Mouse (Mus musculus): ENCODE results near the gene Pinlyp. TPM values are rescaled to one million over a fixed set of nuclear protein-coding genes. Genes with fewer than 3 reads are reported as not detected.

The Pinlyp gene
- polyA plus RNA-seq, 1 experiment from 2014 or later: 0.19 TPM

DNA sequence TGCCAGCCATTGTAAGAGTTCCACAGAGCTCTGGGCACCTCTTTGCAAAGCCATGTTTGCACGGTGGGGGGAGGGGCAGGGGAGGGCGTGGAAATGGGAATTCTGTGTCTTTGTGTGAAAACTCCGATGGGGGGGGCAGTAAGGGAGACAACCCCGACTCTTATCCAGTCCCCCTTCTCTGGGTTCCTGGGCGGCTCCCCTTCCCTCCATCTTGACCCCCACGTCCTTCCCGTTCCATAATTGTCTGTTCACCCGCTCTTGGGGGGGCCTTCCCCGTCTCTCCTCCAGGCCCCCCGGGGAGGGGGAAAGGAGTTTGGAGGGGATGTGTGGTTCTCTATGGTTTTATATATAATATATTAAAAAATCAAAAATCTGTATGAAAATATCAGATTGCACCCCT lies 41.9 kb downstream of the Pinlyp start:
- no peak overlapping the region for H3K4me3 ChIP-seq (ENCODE audit: low read depth, low read length)
- H3K9me3 ChIP-seq (ENCODE audit: control insufficient read depth, low read length): peaks cover 3% of the 10 kb centered on the region; the same call in 1 of the 2 replicates
- no peak for ATAC-seq (ENCODE audit: insufficient number of reproducible peaks, low FRiP score, low TSS enrichment, low read depth)
- no peak for DNase-seq (ENCODE audit: low spot score)
- no peak overlapping the region for H3K27ac ChIP-seq (replicated peaks; ENCODE audit: low read depth, low read length)
- no peaks in the 10 kb centered on the region for H3K36me3 ChIP-seq (ENCODE audit: control insufficient read depth, insufficient read depth, low read length)
- H3K4me1 ChIP-seq (ENCODE audit: control insufficient read depth, insufficient read depth, low read length): peaks cover 8% of the 10 kb centered on the region; the same call in 1 of the 2 replicates
- H3K9ac ChIP-seq (ENCODE audit: low read length): no peak overlapping the region
- H3K4me2 ChIP-seq (ENCODE audit: low read depth, severe bottlenecking): 0 out of 2 replicates have a peak overlapping the region, but pooled peaks have one; percentile 22
- peaks cover 20% of the 10 kb centered on the region for H3K27me3 ChIP-seq (ENCODE audit: control insufficient read depth, insufficient read depth, low read length)
- WGBS: 21% methylated on average over 10 of the region's 10 CpGs

DNA sequence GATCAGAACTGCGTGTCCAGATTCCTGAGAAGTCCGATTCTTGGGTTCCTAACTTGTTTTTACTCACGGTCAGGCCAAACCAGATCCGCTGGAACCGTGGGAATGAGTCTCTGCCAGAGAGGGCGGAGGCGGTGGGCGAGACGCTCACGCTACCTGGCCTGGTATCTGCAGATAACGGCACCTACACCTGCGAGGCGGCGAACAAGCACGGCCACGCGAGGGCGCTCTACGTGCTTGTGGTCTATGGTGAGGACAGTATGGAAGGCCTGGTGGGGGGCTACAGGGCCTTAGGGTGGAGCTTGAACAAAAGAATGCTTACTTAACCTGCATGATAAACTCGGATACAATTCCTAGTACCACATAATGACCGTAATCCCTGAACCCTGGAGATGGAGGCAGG lies 44.4 kb downstream of the Pinlyp start:
- Histone ChIP-seq H3K9ac (ENCODE audit: low read length) (no peak overlapping the region), H3K4me1 (ENCODE audit: control insufficient read depth, insufficient read depth, low read length) (peaks cover 6% of the 10 kb centered on the region; the same call in 1 of the 2 replicates), H3K4me3 (ENCODE audit: low read depth, low read length) (no peak overlapping the region), H3K36me3 (ENCODE audit: control insufficient read depth, insufficient read depth, low read length) (no peaks in the 10 kb centered on the region), H3K9me3 (ENCODE audit: control insufficient read depth, low read length) (peaks cover 3% of the 10 kb centered on the region; the same call in 1 of the 2 replicates), H3K27ac (replicated peaks; ENCODE audit: low read depth, low read length) (no peak overlapping the region), H3K4me2 (ENCODE audit: low read depth, severe bottlenecking) (no peak overlapping the region), H3K27me3 (ENCODE audit: control insufficient read depth, insufficient read depth, low read length) (peaks cover 29% of the 10 kb centered on the region)
- 49% methylated on average over 21 of the region's 21 CpGs for WGBS
- no peak for ATAC-seq (ENCODE audit: insufficient number of reproducible peaks, low FRiP score, low TSS enrichment, low read depth)
- no peak for DNase-seq (ENCODE audit: low spot score)

DNA sequence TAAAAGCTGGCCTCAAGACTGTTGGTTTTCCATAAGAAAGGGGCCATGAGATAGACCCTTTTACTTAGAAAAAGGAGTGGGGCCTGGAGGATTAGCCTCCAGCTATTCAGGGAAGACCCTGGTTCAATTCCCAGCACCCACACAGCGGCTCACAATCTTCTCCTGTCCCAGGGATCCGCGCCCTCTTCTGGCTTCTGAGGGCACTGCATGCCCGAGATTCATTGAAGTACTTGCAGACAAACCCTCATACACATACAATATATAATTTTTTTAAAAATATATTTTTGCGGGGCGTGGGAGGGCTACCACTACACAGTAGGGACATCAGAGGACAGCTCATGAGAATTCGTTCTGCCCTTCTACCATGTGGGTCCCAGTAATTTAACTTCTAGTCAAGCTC lies 45.0 kb downstream of the Pinlyp start:
- Histone ChIP-seq H3K9ac (ENCODE audit: low read length) (no peak overlapping the region), H3K4me1 (ENCODE audit: control insufficient read depth, insufficient read depth, low read length) (peaks cover 6% of the 10 kb centered on the region; the same call in 1 of the 2 replicates), H3K4me2 (ENCODE audit: low read depth, severe bottlenecking) (no peak overlapping the region), H3K27ac (replicated peaks; ENCODE audit: low read depth, low read length) (no peak overlapping the region), H3K4me3 (ENCODE audit: low read depth, low read length) (no peak overlapping the region), H3K36me3 (ENCODE audit: control insufficient read depth, insufficient read depth, low read length) (no peaks in the 10 kb centered on the region), H3K27me3 (ENCODE audit: control insufficient read depth, insufficient read depth, low read length) (peaks cover 29% of the 10 kb centered on the region), H3K9me3 (ENCODE audit: control insufficient read depth, low read length) (peaks cover 3% of the 10 kb centered on the region; the same call in 1 of the 2 replicates)
- 31% methylated on average over 7 of the region's 7 CpGs for WGBS
- DNase-seq (ENCODE audit: low spot score) (peak; percentile 70), ATAC-seq (ENCODE audit: insufficient number of reproducible peaks, low FRiP score, low TSS enrichment, low read depth) (no peak)

DNA sequence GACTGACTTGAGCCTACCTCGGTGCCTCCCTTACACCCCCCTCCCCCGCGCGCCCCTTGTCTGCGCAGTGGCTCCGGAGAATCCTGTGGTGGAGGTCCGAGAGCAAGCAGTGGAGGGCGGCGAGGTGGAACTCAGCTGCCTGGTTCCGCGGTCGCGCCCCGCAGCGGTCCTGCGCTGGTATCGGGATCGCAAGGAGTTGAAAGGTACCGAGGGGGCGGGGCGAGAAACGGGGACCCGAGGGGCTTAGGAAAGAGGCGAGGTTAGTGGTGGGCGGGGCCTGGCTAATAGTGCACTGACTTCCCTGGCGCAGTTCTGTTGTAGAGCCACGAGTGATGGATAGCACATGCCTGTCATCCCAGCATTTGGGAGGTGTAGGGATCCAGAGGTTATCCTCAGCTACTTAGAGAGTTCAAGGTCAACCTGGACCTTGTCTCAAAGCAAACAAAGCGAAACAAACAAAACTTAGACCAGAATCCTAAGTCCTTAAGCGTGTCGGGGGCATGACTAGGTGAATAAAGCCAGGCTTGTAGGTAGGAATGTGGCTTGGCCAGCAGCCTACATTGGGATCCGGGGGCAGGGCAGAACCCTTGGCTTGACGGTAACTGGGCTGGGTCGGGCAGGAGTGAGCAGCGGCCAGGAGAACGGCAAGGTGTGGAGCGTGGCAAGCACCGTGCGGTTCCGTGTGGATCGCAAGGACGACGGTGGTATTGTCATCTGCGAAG lies 45.9 kb downstream of the Pinlyp start:
- Histone ChIP-seq H3K36me3 (ENCODE audit: control insufficient read depth, insufficient read depth, low read length) (no peaks in the 10 kb centered on the region), H3K9ac (ENCODE audit: low read length) (peak overlapping the region; percentile 47; the same call in 1 of the 2 replicates), H3K4me3 (ENCODE audit: low read depth, low read length) (peak overlapping the region; percentile 31), H3K9me3 (ENCODE audit: control insufficient read depth, low read length) (peaks cover 3% of the 10 kb centered on the region; the same call in 1 of the 2 replicates), H3K4me1 (ENCODE audit: control insufficient read depth, insufficient read depth, low read length) (peaks cover 2% of the 10 kb centered on the region; the same call in 1 of the 2 replicates), H3K27ac (replicated peaks; ENCODE audit: low read depth, low read length) (no peak overlapping the region), H3K4me2 (ENCODE audit: low read depth, severe bottlenecking) (peak overlapping the region; percentile 60), H3K27me3 (ENCODE audit: control insufficient read depth, insufficient read depth, low read length) (peaks cover 29% of the 10 kb centered on the region)
- ATAC-seq (ENCODE audit: insufficient number of reproducible peaks, low FRiP score, low TSS enrichment, low read depth) (peak; percentile 57; the same call in 1 of the 2 replicates), DNase-seq (ENCODE audit: low spot score) (peak; percentile 72)
- 14% methylated on average over 43 of the region's 43 CpGs for WGBS

Other genes with a start within 250 kb of the Pinlyp start
- gene Zfp61, start 244.9 kb downstream of the Pinlyp start, polyA plus RNA-seq (2014; fragmentation: Nextera tagmentation; extraction: Ambion mirVana): 50.1 and 51.2 TPM in 2 replicates
- 13.2 and 14.2 TPM in 2 replicates for gene Zfp94, start 229.5 kb downstream of the Pinlyp start, polyA plus RNA-seq (2014; fragmentation: Nextera tagmentation; extraction: Ambion mirVana)
- not detected in 2 replicates for gene Tescl, start 212.2 kb downstream of the Pinlyp start, polyA plus RNA-seq (2014; fragmentation: Nextera tagmentation; extraction: Ambion mirVana)
- not detected in 2 replicates for gene Lypd5, start 196.9 kb downstream of the Pinlyp start, polyA plus RNA-seq (2014; fragmentation: Nextera tagmentation; extraction: Ambion mirVana)
- 2.6 and 2.7 TPM in 2 replicates for gene Kcnn4, start 175.9 kb downstream of the Pinlyp start, polyA plus RNA-seq (2014; fragmentation: Nextera tagmentation; extraction: Ambion mirVana)
- 20.2 and 22.1 TPM in 2 replicates for gene Smg9, start 146.5 kb downstream of the Pinlyp start, polyA plus RNA-seq (2014; fragmentation: Nextera tagmentation; extraction: Ambion mirVana)
- not detected in 2 replicates for gene Irgc1, start 93.8 kb downstream of the Pinlyp start, polyA plus RNA-seq (2014; fragmentation: Nextera tagmentation; extraction: Ambion mirVana)
- gene Plaur, start 83.6 kb downstream of the Pinlyp start, polyA plus RNA-seq (2014; fragmentation: Nextera tagmentation; extraction: Ambion mirVana): 2.1 and 2.3 TPM in 2 replicates
- 1.9 and 2.2 TPM in 2 replicates for gene Cadm4, start 64.1 kb downstream of the Pinlyp start, polyA plus RNA-seq (2014; fragmentation: Nextera tagmentation; extraction: Ambion mirVana)
- 65.6 and 75.7 TPM in 2 replicates for gene Zfp428, start 39.1 kb downstream of the Pinlyp start, polyA plus RNA-seq (2014; fragmentation: Nextera tagmentation; extraction: Ambion mirVana)
- 0.48 and 0.52 TPM in 2 replicates for gene AC161166.1, start 33.7 kb downstream of the Pinlyp start, polyA plus RNA-seq (2014; fragmentation: Nextera tagmentation; extraction: Ambion mirVana)
- gene Irgq, start 15.4 kb downstream of the Pinlyp start, polyA plus RNA-seq (2014; fragmentation: Nextera tagmentation; extraction: Ambion mirVana): 7.5 and 8.1 TPM in 2 replicates
- gene Xrcc1, start 171 bp upstream of the Pinlyp start, polyA plus RNA-seq (2014; fragmentation: Nextera tagmentation; extraction: Ambion mirVana): 141 and 148 TPM in 2 replicates
- 30.8 and 32.2 TPM in 2 replicates for gene Ethe1, start 41.4 kb upstream of the Pinlyp start, polyA plus RNA-seq (2014; fragmentation: Nextera tagmentation; extraction: Ambion mirVana)
- 2.1 and 2.3 TPM in 2 replicates for gene Zfp575, start 41.5 kb upstream of the Pinlyp start, polyA plus RNA-seq (2014; fragmentation: Nextera tagmentation; extraction: Ambion mirVana)
- 0.16 and 0.21 TPM in 2 replicates for gene Phldb3, start 64.6 kb upstream of the Pinlyp start, polyA plus RNA-seq (2014; fragmentation: Nextera tagmentation; extraction: Ambion mirVana)
- gene Lypd3, start 90.4 kb upstream of the Pinlyp start, polyA plus RNA-seq (2014; fragmentation: Nextera tagmentation; extraction: Ambion mirVana): 1.7 and 2.8 TPM in 2 replicates
- gene Tex101, start 130.6 kb upstream of the Pinlyp start, polyA plus RNA-seq (2014; fragmentation: Nextera tagmentation; extraction: Ambion mirVana): not detected in 2 replicates
- not detected in 2 replicates for gene BC049730, start 163.1 kb upstream of the Pinlyp start, polyA plus RNA-seq (2014; fragmentation: Nextera tagmentation; extraction: Ambion mirVana)
- not detected in 2 replicates for gene Gm4763, start 180.8 kb upstream of the Pinlyp start, polyA plus RNA-seq (2014; fragmentation: Nextera tagmentation; extraction: Ambion mirVana)
- gene Cd177, start 214.2 kb upstream of the Pinlyp start, polyA plus RNA-seq (2014; fragmentation: Nextera tagmentation; extraction: Ambion mirVana): not detected in 2 replicates
- 0.24 TPM in 1 of 2 replicates, not detected in the other for gene Ceacam10, start 231.1 kb upstream of the Pinlyp start, polyA plus RNA-seq (2014; fragmentation: Nextera tagmentation; extraction: Ambion mirVana)

All from limb, embryonic 11.5 days (tissue).